Mouse (Mus musculus) ovary, adult 18-20 months (tissue): ENCODE measurements around the gene Acyp1.
A peak's percentile ranks its signal among the peaks of the same experiment; 100 is the strongest.

Experiments
- DNase-seq: peaks from one replicate; pipeline ENCODE4 v3.0.0; 2022; ENCODE audit warnings: low spot score, mixed read lengths

The Acyp1 gene

DNA sequence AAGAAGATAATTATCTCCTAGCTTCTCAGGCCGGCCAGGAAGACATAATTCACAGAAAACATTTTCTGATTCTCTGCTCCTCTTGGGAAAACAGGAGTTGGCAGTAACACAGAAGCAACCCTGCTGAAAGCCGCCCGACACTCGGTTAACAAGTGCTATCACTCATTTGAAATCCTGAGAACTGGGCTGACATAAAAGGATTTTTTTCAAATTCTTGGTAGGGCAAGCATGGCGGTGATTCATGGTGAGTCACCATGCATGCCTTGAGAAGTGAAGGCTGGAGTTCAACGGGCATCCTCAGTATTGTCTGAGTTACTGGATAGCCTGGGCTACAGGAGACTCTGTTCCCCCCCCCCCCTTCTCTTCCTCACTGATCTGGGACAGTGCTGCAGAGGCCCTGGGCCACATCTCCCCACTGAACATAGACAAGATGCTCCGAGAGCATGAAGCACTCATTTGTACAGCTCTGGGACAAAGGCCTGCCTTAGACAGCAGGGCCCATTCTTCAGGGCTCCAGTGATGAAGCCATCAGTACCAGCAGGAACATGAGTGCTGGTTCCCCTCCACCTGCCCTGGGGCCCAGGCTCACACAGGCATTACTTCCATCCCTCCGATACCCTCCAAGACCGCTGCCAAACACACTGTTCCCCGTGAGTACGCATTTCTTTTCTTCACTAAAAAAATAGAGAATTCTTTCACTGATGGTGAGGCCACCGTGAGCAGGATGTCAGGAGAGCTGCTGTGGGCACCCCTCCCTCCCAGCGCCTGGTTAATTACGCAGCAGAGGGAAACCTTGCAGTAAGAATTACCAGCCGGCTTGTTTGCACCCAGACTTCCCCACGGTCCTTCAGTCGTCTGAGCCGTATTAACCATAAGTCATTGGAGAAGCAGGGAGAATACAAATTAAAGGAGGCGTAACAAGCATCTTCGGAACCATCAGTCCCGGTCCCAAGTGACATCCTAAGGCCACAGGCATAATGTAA is 54.6 kb downstream of the Acyp1 start:
- peak; percentile 6 for DNase-seq

DNA sequence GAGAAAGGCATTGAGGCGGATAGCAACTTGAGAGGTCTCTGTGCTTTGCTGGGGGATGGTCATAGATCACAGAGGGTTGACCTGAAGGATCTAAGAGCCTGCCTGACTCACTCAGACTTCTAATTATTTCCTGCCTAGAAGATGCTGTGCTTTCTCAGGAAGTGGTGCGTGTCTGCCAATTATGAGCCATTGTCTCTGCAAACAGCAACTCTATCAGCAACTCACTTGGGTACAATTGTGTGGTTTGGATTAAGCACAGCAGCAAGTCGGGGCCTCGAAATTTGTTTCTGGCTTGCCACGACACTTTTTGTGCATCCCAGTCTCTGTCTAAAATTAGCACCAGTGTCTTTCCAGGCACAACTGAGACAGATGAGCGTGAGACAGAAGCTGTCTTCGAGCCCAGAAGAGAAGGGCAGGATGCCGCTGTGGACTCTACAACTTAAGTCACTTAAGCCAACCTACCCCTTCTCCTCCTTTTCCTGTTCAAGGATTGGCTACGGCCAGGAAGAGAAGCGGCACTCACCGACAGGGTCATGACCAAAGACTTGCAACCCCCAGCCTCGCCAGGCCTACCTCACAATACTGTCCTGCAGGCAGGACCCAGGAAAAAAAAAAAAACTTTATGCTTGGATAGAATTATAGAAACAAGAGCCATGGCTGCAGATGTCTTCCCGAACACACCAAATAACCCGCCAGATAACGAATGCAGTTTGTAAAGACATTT is 60.2 kb downstream of the Acyp1 start:
- no peak for DNase-seq

- DNase-seq: no peak
Measured at GRCm38 (mm10) chr12:85227227-85227626, 61.0 kb downstream of the Acyp1 start.
